Mouse (Mus musculus) midbrain, postnatal 0 days (tissue): ENCODE results near the gene Rnase12. TPM values are rescaled to one million over a fixed set of nuclear protein-coding genes. Genes with fewer than 3 reads are reported as not detected.

Experiments used
- ATAC-seq: fragments of 200-750 bp; cut with Nextera tagmentation; 2 replicates; pipeline ENCODE4 v1.8.0; 2017; ENCODE audit warnings: moderate number of reproducible peaks, mild to moderate bottlenecking, moderate TSS enrichment, moderate library complexity; ENCODE audit not compliant: low FRiP score
- DNase-seq: peaks from one replicate; pipeline ENCODE4 v3.0.0-alpha.2; 2015; ENCODE audit warnings: low spot score
- H3K27ac ChIP-seq: fragments of 300-500 bp; sonication (generic); 2 replicates; pipeline ENCODE4 v1.5.1; 2014; ENCODE audit warnings: low read depth, mild to moderate bottlenecking, low read length, mixed read lengths
- H3K27me3 ChIP-seq: fragments of 300-500 bp; sonication (generic); 2 replicates; pipeline ENCODE4 v1.6.1; 2014; ENCODE audit warnings: low read length, control low read depth, mixed read lengths; ENCODE audit not compliant: insufficient read depth
- H3K36me3 ChIP-seq: fragments of 300-500 bp; sonication (generic); 2 replicates; pipeline ENCODE4 v1.6.1; 2014; ENCODE audit warnings: low read length, control low read depth, mixed read lengths; ENCODE audit not compliant: insufficient read depth
- H3K4me1 ChIP-seq: fragments of 300-500 bp; sonication (generic); 2 replicates; pipeline ENCODE4 v1.6.1; 2014; ENCODE audit warnings: mild to moderate bottlenecking, control low read depth, antibody characterized with exemption, low read length, mixed read lengths; ENCODE audit not compliant: insufficient read depth
- H3K4me2 ChIP-seq: fragments of 300-500 bp; sonication (generic); 2 replicates; pipeline ENCODE4 v1.6.1; 2014; ENCODE audit warnings: low read depth, mild to moderate bottlenecking, low read length, mixed read lengths; ENCODE audit not compliant: poor library complexity, severe bottlenecking
- H3K4me3 ChIP-seq: fragments of 300-500 bp; sonication (generic); 2 replicates; pipeline ENCODE4 v1.5.1; 2014; ENCODE audit warnings: low read depth, mild to moderate bottlenecking, low read length, moderate library complexity
- H3K9ac ChIP-seq: fragments of 300-500 bp; sonication (generic); replicated peaks from 2 replicates; pipeline ENCODE4 v1.6.1; 2014; ENCODE audit warnings: mild to moderate bottlenecking, low read length, moderate library complexity, mixed read lengths; ENCODE audit not compliant: poor library complexity, severe bottlenecking
- H3K9me3 ChIP-seq: fragments of 300-500 bp; sonication (generic); 2 replicates; pipeline ENCODE4 v1.6.1; 2016; ENCODE audit warnings: low read length, control low read depth
- CTCF ChIP-seq: IDR thresholded peaks from 2 replicates; pipeline ENCODE4 v1.5.1; 2016; ENCODE audit warnings: antibody characterized with exemption, mild to moderate bottlenecking
- WGBS: fragments of 180-500 bp; shearing (Covaris S2); extraction: QIAGEN DNeasy Blood & Tissue Kit; methylation state at CpG from one replicate; pipeline ENCODE4 v1.1.7; 2014; 5-methylcytosine and 5-hydroxymethylcytosine counted together
- polyA plus RNA-seq: library from polyadenylated mRNA; unstranded; fragments of >200 nt; fragmentation: Nextera tagmentation; extraction: Ambion mirVana; gene quantifications from 2 replicates; pipeline ENCODE4 v1.2.1, GENCODE M21; 2015
- total RNA-seq: library from RNA; depleted of rRNA; stranded (reverse); fragments of >200 nt; gene quantifications from 2 replicates; pipeline ENCODE4 v1.2.3, GENCODE M21; 2014; rRNA removed

Rnase12 gene
- total RNA-seq (not detected in 2 replicates), polyA plus RNA-seq (not detected in 2 replicates)

DNA sequence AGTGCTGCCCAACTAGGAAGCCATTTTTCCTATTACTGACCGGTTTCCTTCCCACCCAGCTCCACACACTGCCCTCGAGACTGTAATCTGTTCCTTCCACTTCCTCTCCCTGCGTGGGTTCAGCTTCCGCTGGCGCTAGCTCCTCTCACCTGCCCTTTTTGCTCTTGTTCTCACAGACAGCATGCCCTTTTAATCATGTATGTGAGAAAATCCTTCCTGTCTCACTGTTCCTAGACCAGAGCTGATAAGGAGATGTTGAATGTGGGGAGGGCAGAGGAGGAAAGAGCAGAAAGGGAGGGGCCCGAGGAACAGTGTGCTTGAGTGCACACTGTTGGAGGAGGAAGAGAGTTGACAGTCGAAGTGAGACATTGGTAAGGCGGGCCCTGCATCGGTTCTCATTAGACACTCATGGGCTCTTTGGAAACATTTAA is at the start of gene Rnase12:
TSS of gene Rnase12 (minus strand) at position 261 of the 431 bp plus-strand sequence.
- no peak for DNase-seq
- 72% methylated on average over 9 of the region's 9 CpGs for WGBS
- H3K27ac ChIP-seq: no peak within 1 kb of the TSS
- TF ChIP-seq CTCF: no peak
- no peaks in the 10 kb centered on the region for H3K4me1 ChIP-seq
- no peak within 1 kb of the TSS for H3K4me3 ChIP-seq
- no peak for ATAC-seq
- no peaks in the 10 kb centered on the region for H3K27me3 ChIP-seq
- no peak within 1 kb of the TSS for H3K9ac ChIP-seq
- no peaks in the 10 kb centered on the region for H3K36me3 ChIP-seq
- no peaks in the 10 kb centered on the region for H3K9me3 ChIP-seq
- no peak within 1 kb of the TSS for H3K4me2 ChIP-seq

DNA sequence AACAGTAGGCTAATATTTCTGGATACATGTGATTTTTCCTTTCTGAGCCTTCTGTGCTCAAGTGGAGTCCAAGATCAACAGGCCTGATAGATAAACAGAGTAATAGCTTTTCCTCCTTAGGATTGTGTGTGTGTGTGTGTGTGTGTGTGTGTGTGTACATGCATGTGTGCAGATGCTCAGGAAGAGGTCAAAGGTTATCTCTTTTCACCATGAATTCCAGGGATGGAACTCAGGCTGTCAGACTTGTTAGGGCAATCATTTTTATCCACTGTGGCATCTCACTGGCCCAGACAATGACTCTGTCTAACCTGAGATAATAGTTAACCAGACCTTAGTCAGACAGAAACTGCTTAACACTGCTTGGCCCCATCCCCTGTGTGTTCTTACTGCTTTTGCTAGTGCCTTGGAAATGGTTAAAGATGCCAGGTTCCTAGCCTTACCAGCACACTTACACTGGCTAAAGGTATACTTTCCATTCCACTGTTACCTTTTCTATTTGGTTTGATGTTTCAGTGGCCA is 49.0 kb upstream of the Rnase12 start:
- ATAC-seq (no peak), DNase-seq (no peak)
- no peaks in the 10 kb centered on the region for H3K4me1 ChIP-seq
- H3K9ac ChIP-seq: no peak overlapping the region
- H3K27ac ChIP-seq: no peak overlapping the region
- H3K9me3 ChIP-seq: 0 out of 2 replicates have a peak, but pooled peaks cover 3% of the 10 kb centered on the region
- no peaks in the 10 kb centered on the region for H3K36me3 ChIP-seq
- H3K4me3 ChIP-seq: no peak overlapping the region
- no peaks in the 10 kb centered on the region for H3K27me3 ChIP-seq
- no peak overlapping the region for H3K4me2 ChIP-seq
- TF ChIP-seq CTCF: no peak

- ATAC-seq: no peak
- no peak overlapping the region for H3K4me3 ChIP-seq
- no peaks in the 10 kb centered on the region for H3K4me1 ChIP-seq
- no peaks in the 10 kb centered on the region for H3K9me3 ChIP-seq
- no peak overlapping the region for H3K4me2 ChIP-seq
- H3K27me3 ChIP-seq: no peaks in the 10 kb centered on the region
- TF ChIP-seq CTCF: no peak
- no peak overlapping the region for H3K27ac ChIP-seq
- no peak for DNase-seq
- WGBS: 96% methylated on average over 2 of the region's 2 CpGs
- no peaks in the 10 kb centered on the region for H3K36me3 ChIP-seq
- no peak overlapping the region for H3K9ac ChIP-seq
Observed at GRCm38 (mm10) chr14:51104366-51104765, 46.9 kb upstream of the Rnase12 start.

GRCm38 (mm10) chr14:51103217-51103616 is 45.8 kb upstream of the Rnase12 start:
- peak; percentile 94 for TF ChIP-seq CTCF
- no peaks in the 10 kb centered on the region for H3K4me1 ChIP-seq
- ATAC-seq (peak; percentile 68), DNase-seq (peak; percentile 68)
- H3K4me2 ChIP-seq: no peak overlapping the region
- no peak overlapping the region for H3K9ac ChIP-seq
- no peaks in the 10 kb centered on the region for H3K27me3 ChIP-seq
- no peaks in the 10 kb centered on the region for H3K9me3 ChIP-seq
- no peak overlapping the region for H3K27ac ChIP-seq
- WGBS: 70% methylated on average over 3 of the region's 3 CpGs
- no peaks in the 10 kb centered on the region for H3K36me3 ChIP-seq
- no peak overlapping the region for H3K4me3 ChIP-seq

- ATAC-seq (no peak), DNase-seq (no peak)
- WGBS: 76% methylated on average over 9 of the region's 9 CpGs
- Histone ChIP-seq H3K4me1 (no peaks in the 10 kb centered on the region), H3K27ac (no peak overlapping the region), H3K4me2 (no peak overlapping the region), H3K4me3 (no peak overlapping the region), H3K9ac (no peak overlapping the region), H3K9me3 (no peaks in the 10 kb centered on the region), H3K36me3 (no peaks in the 10 kb centered on the region), H3K27me3 (no peaks in the 10 kb centered on the region)
- TF ChIP-seq CTCF: no peak
Observed at GRCm38 (mm10) chr14:51101284-51101683, 43.8 kb upstream of the Rnase12 start.

- Histone ChIP-seq H3K4me2 (no peak overlapping the region), H3K4me3 (no peak overlapping the region), H3K27me3 (no peaks in the 10 kb centered on the region), H3K9ac (no peak overlapping the region), H3K9me3 (no peaks in the 10 kb centered on the region), H3K27ac (no peak overlapping the region), H3K36me3 (no peaks in the 10 kb centered on the region), H3K4me1 (no peaks in the 10 kb centered on the region)
- no peak for DNase-seq
- no peak for TF ChIP-seq CTCF
- no peak for ATAC-seq
- 96% methylated on average over 11 of the region's 11 CpGs for WGBS
Observed at GRCm38 (mm10) chr14:51098921-51099320, 41.5 kb upstream of the Rnase12 start.
